Mouse (Mus musculus): ENCODE measurements around the gene Gm47289. TPM values are rescaled to one million over a fixed set of nuclear protein-coding genes. Genes with fewer than 3 reads are reported as not detected.

Gene Gm47289
- total RNA-seq (2014; fragmentation: Nextera tagmentation): not detected in 2 replicates
- total RNA-seq (2017): 0.11 TPM in 1 of 2 replicates, not detected in the other
- not detected in 2 replicates for polyA plus RNA-seq (2012)

GRCm38 (mm10) chr9:119158861-119159260, at the start of gene Gm47289:
Gene Gm47289, plus strand, starts transcription at chr9:119159161.
- H3K36me3 ChIP-seq (replicated peaks): no peaks in the 10 kb centered on the region
- no peaks in the 10 kb centered on the region for H3K27me3 ChIP-seq (ENCODE audit: insufficient read depth, low read length)
- H3K9me3 ChIP-seq (replicated peaks): peaks cover 75% of the 10 kb centered on the region
- DNase-seq (ENCODE audit: low spot score): no peak
- TF ChIP-seq POLR2AphosphoS5 (IDR thresholded peaks at IDR 0.05; ENCODE audit: insufficient replicate concordance, low read depth, low read length): no peak
- no peak for TF ChIP-seq TAL1 (conservative IDR thresholded peaks at IDR 0.05; ENCODE audit: low read depth, low read length)
- TF ChIP-seq CTCF (IDR thresholded peaks at IDR 0.05; ENCODE audit: low read depth, low read length): no peak
- TF ChIP-seq GATA2 (IDR thresholded peaks at IDR 0.05; ENCODE audit: borderline replicate concordance, low read depth, low read length): no peak
- no peak for TF ChIP-seq GATA1 (IDR thresholded peaks at IDR 0.05; ENCODE audit: borderline replicate concordance, low read length)
- H3K4me3 ChIP-seq (ENCODE audit: low read depth, low read length): no peak within 1 kb of the TSS
- ATAC-seq (ENCODE audit: extremely low read depth, insufficient number of reproducible peaks, low FRiP score, poor library complexity, severe bottlenecking): no peak
- no peaks in the 10 kb centered on the region for H3K4me1 ChIP-seq (ENCODE audit: insufficient read depth, low read depth, low read length)

- Histone ChIP-seq H3K9me3 (replicated peaks) (peaks cover 70% of the 10 kb centered on the region), H3K4me1 (ENCODE audit: insufficient read depth, low read depth, low read length) (no peaks in the 10 kb centered on the region), H3K27me3 (ENCODE audit: insufficient read depth, low read length) (no peaks in the 10 kb centered on the region), H3K36me3 (replicated peaks) (no peaks in the 10 kb centered on the region), H3K4me3 (ENCODE audit: low read depth, low read length) (no peak overlapping the region)
- no peak for DNase-seq (ENCODE audit: low spot score)
- no peak for ATAC-seq (ENCODE audit: extremely low read depth, insufficient number of reproducible peaks, low FRiP score, poor library complexity, severe bottlenecking)
- TF ChIP-seq GATA1 (IDR thresholded peaks at IDR 0.05; ENCODE audit: borderline replicate concordance, low read length): no peak
- TF ChIP-seq CTCF (IDR thresholded peaks at IDR 0.05; ENCODE audit: low read depth, low read length): no peak
- no peak for TF ChIP-seq TAL1 (conservative IDR thresholded peaks at IDR 0.05; ENCODE audit: low read depth, low read length)
Measured at GRCm38 (mm10) chr9:119109685-119110353, 49.1 kb upstream of the Gm47289 start.

- no peak for TF ChIP-seq TAL1 (conservative IDR thresholded peaks at IDR 0.05; ENCODE audit: low read depth, low read length)
- TF ChIP-seq CTCF (IDR thresholded peaks at IDR 0.05; ENCODE audit: low read depth, low read length): no peak
- no peak for TF ChIP-seq POLR2AphosphoS5 (IDR thresholded peaks at IDR 0.05; ENCODE audit: insufficient replicate concordance, low read depth, low read length)
- TF ChIP-seq GATA1 (IDR thresholded peaks at IDR 0.05; ENCODE audit: borderline replicate concordance, low read length): no peak
- TF ChIP-seq GATA2 (IDR thresholded peaks at IDR 0.05; ENCODE audit: borderline replicate concordance, low read depth, low read length): no peak
- Histone ChIP-seq H3K9me3 (replicated peaks) (peaks cover 68% of the 10 kb centered on the region), H3K36me3 (replicated peaks) (no peaks in the 10 kb centered on the region), H3K4me1 (ENCODE audit: insufficient read depth, low read depth, low read length) (no peaks in the 10 kb centered on the region), H3K27me3 (ENCODE audit: insufficient read depth, low read length) (no peaks in the 10 kb centered on the region), H3K4me3 (ENCODE audit: low read depth, low read length) (no peak overlapping the region)
- ATAC-seq (ENCODE audit: extremely low read depth, insufficient number of reproducible peaks, low FRiP score, poor library complexity, severe bottlenecking) (no peak), DNase-seq (ENCODE audit: low spot score) (no peak)
Measured at GRCm38 (mm10) chr9:119110640-119111039, 48.3 kb upstream of the Gm47289 start.

GRCm38 (mm10) chr9:119114911-119115310, 44.0 kb upstream of the Gm47289 start:
- Histone ChIP-seq H3K9me3 (replicated peaks) (peaks cover 80% of the 10 kb centered on the region), H3K36me3 (replicated peaks) (no peaks in the 10 kb centered on the region), H3K4me1 (ENCODE audit: insufficient read depth, low read depth, low read length) (no peaks in the 10 kb centered on the region), H3K27me3 (ENCODE audit: insufficient read depth, low read length) (no peaks in the 10 kb centered on the region), H3K4me3 (ENCODE audit: low read depth, low read length) (no peak overlapping the region)
- DNase-seq (ENCODE audit: low spot score) (no peak), ATAC-seq (ENCODE audit: extremely low read depth, insufficient number of reproducible peaks, low FRiP score, poor library complexity, severe bottlenecking) (no peak)
- no peak for TF ChIP-seq TAL1 (conservative IDR thresholded peaks at IDR 0.05; ENCODE audit: low read depth, low read length)
- TF ChIP-seq GATA2 (IDR thresholded peaks at IDR 0.05; ENCODE audit: borderline replicate concordance, low read depth, low read length): no peak
- TF ChIP-seq POLR2AphosphoS5 (IDR thresholded peaks at IDR 0.05; ENCODE audit: insufficient replicate concordance, low read depth, low read length): no peak
- no peak for TF ChIP-seq CTCF (IDR thresholded peaks at IDR 0.05; ENCODE audit: low read depth, low read length)
- no peak for TF ChIP-seq GATA1 (IDR thresholded peaks at IDR 0.05; ENCODE audit: borderline replicate concordance, low read length)

GRCm38 (mm10) chr9:119119409-119120167, 39.4 kb upstream of the Gm47289 start:
- peak overlapping the region; percentile 6; the same call in 1 of the 2 replicates for H3K4me3 ChIP-seq (ENCODE audit: low read depth, low read length)
- H3K4me1 ChIP-seq (ENCODE audit: insufficient read depth, low read depth, low read length): no peaks in the 10 kb centered on the region
- H3K27me3 ChIP-seq (ENCODE audit: insufficient read depth, low read length): peaks cover 2% of the 10 kb centered on the region; the same call in 1 of the 2 replicates
- ATAC-seq (ENCODE audit: extremely low read depth, insufficient number of reproducible peaks, low FRiP score, poor library complexity, severe bottlenecking): no peak
- H3K36me3 ChIP-seq (replicated peaks): no peaks in the 10 kb centered on the region
- DNase-seq (ENCODE audit: low spot score): no peak
- no peak for TF ChIP-seq TAL1 (conservative IDR thresholded peaks at IDR 0.05; ENCODE audit: low read depth, low read length)
- no peak for TF ChIP-seq GATA1 (IDR thresholded peaks at IDR 0.05; ENCODE audit: borderline replicate concordance, low read length)
- no peak for TF ChIP-seq GATA2 (IDR thresholded peaks at IDR 0.05; ENCODE audit: borderline replicate concordance, low read depth, low read length)
- no peak for TF ChIP-seq CTCF (IDR thresholded peaks at IDR 0.05; ENCODE audit: low read depth, low read length)
- TF ChIP-seq POLR2AphosphoS5 (IDR thresholded peaks at IDR 0.05; ENCODE audit: insufficient replicate concordance, low read depth, low read length): no peak
- peaks cover 93% of the 10 kb centered on the region for H3K9me3 ChIP-seq (replicated peaks)

- Histone ChIP-seq H3K36me3 (replicated peaks) (no peaks in the 10 kb centered on the region), H3K4me3 (ENCODE audit: low read depth, low read length) (no peak overlapping the region), H3K9me3 (replicated peaks) (peaks cover 92% of the 10 kb centered on the region), H3K27me3 (ENCODE audit: insufficient read depth, low read length) (peaks cover 2% of the 10 kb centered on the region; the same call in 1 of the 2 replicates), H3K4me1 (ENCODE audit: insufficient read depth, low read depth, low read length) (no peaks in the 10 kb centered on the region)
- ATAC-seq (ENCODE audit: extremely low read depth, insufficient number of reproducible peaks, low FRiP score, poor library complexity, severe bottlenecking): no peak
- TF ChIP-seq TAL1 (conservative IDR thresholded peaks at IDR 0.05; ENCODE audit: low read depth, low read length) (no peak), GATA1 (IDR thresholded peaks at IDR 0.05; ENCODE audit: borderline replicate concordance, low read length) (no peak), GATA2 (IDR thresholded peaks at IDR 0.05; ENCODE audit: borderline replicate concordance, low read depth, low read length) (no peak), POLR2AphosphoS5 (IDR thresholded peaks at IDR 0.05; ENCODE audit: insufficient replicate concordance, low read depth, low read length) (no peak), CTCF (IDR thresholded peaks at IDR 0.05; ENCODE audit: low read depth, low read length) (no peak)
- DNase-seq (ENCODE audit: low spot score): no peak
Measured at GRCm38 (mm10) chr9:119120168-119120560, 38.8 kb upstream of the Gm47289 start.
